Mouse (Mus musculus) cerebellum, postnatal 36 days (tissue): ENCODE measurements around the gene Fras1.

Experiments used
- DNase-seq, 2 experiments: peaks; one replicate each; pipeline ENCODE4 v3.0.0; 2021 to 2022; ENCODE audit warnings: mixed read lengths in 2 of 2

Fras1 gene

GRCm38 (mm10) chr5:96494502-96495292 is 120.9 kb downstream of the Fras1 start:
- DNase-seq = no peak

- DNase-seq = no peak
Measured at GRCm38 (mm10) chr5:96498083-96498482, 124.3 kb downstream of the Fras1 start.

- no peak for DNase-seq
Measured at GRCm38 (mm10) chr5:96501783-96502182, 128.0 kb downstream of the Fras1 start.

- no peak for DNase-seq
Measured at GRCm38 (mm10) chr5:96502400-96502799, 128.6 kb downstream of the Fras1 start.

GRCm38 (mm10) chr5:96511005-96511404 is 137.2 kb downstream of the Fras1 start:
- DNase-seq = no peak

- no peak for DNase-seq
Measured at GRCm38 (mm10) chr5:96513327-96513726, 139.6 kb downstream of the Fras1 start.

- no peak for DNase-seq
Measured at GRCm38 (mm10) chr5:96515860-96516311, 142.1 kb downstream of the Fras1 start.

GRCm38 (mm10) chr5:96516329-96516728 is 142.6 kb downstream of the Fras1 start:
- DNase-seq = no peak

GRCm38 (mm10) chr5:96521541-96521940 is 147.8 kb downstream of the Fras1 start:
- no peak for DNase-seq

GRCm38 (mm10) chr5:96522909-96523409 is 149.2 kb downstream of the Fras1 start:
- no peak for DNase-seq

GRCm38 (mm10) chr5:96528296-96528695 is 154.5 kb downstream of the Fras1 start:
- DNase-seq = no peak

- no peak for DNase-seq
Measured at GRCm38 (mm10) chr5:96530516-96530915, 156.8 kb downstream of the Fras1 start.

GRCm38 (mm10) chr5:96531962-96532361 is 158.2 kb downstream of the Fras1 start:
- DNase-seq = no peak

- no peak for DNase-seq
Measured at GRCm38 (mm10) chr5:96536527-96536926, 162.8 kb downstream of the Fras1 start.

GRCm38 (mm10) chr5:96536937-96537336 is 163.2 kb downstream of the Fras1 start:
- DNase-seq = no peak

GRCm38 (mm10) chr5:96544112-96544511 is 170.4 kb downstream of the Fras1 start:
- no peak for DNase-seq

- DNase-seq = no peak
Measured at GRCm38 (mm10) chr5:96545994-96546393, 172.2 kb downstream of the Fras1 start.

GRCm38 (mm10) chr5:96554940-96555679 is 181.4 kb downstream of the Fras1 start:
- DNase-seq = no peak

GRCm38 (mm10) chr5:96558049-96558804 is 184.5 kb downstream of the Fras1 start:
- DNase-seq = no peak

- DNase-seq = no peak
Measured at GRCm38 (mm10) chr5:96574586-96574985, 200.8 kb downstream of the Fras1 start.

GRCm38 (mm10) chr5:96578705-96579104 is 204.9 kb downstream of the Fras1 start:
- no peak for DNase-seq

- DNase-seq = no peak
Measured at GRCm38 (mm10) chr5:96579938-96580337, 206.2 kb downstream of the Fras1 start.

GRCm38 (mm10) chr5:96584730-96585129 is 211.0 kb downstream of the Fras1 start:
- DNase-seq = no peak
